Mouse (Mus musculus) hindbrain, postnatal 0 days (tissue): ENCODE data around the gene Arfgap1. TPM values are rescaled to one million over a fixed set of nuclear protein-coding genes. Genes with fewer than 3 reads are reported as not detected.

ENCODE experiments used
- ATAC-seq: fragments of 200-750 bp; cut with Nextera tagmentation; 2 replicates; pipeline ENCODE4 v1.8.0; 2017; ENCODE audit warnings: mild to moderate bottlenecking, moderate TSS enrichment, moderate library complexity
- DNase-seq: peaks from one replicate; pipeline ENCODE4 v3.0.0-alpha.2; 2015; ENCODE audit warnings: low spot score
- H3K27ac ChIP-seq: fragments of 300-500 bp; sonication (generic); 2 replicates; pipeline ENCODE4 v1.5.1; 2014; ENCODE audit warnings: mild to moderate bottlenecking
- H3K27me3 ChIP-seq: fragments of 300-500 bp; sonication (generic); 2 replicates; pipeline ENCODE4 v1.6.1; 2014; ENCODE audit warnings: low read length, mixed read lengths; ENCODE audit not compliant: insufficient read depth
- H3K36me3 ChIP-seq: fragments of 300-500 bp; sonication (generic); 2 replicates; pipeline ENCODE4 v1.6.1; 2014; ENCODE audit warnings: low read length, mixed read lengths; ENCODE audit not compliant: insufficient read depth
- H3K4me1 ChIP-seq: fragments of 300-500 bp; sonication (generic); 2 replicates; pipeline ENCODE4 v1.6.1; 2014; ENCODE audit warnings: antibody characterized with exemption, low read length, mixed read lengths; ENCODE audit not compliant: insufficient read depth
- H3K4me2 ChIP-seq: fragments of 300-500 bp; sonication (generic); 2 replicates; pipeline ENCODE4 v1.6.1; 2014; ENCODE audit warnings: low read depth, mild to moderate bottlenecking, low read length, moderate library complexity, mixed read lengths
- H3K4me3 ChIP-seq: fragments of 300-500 bp; sonication (generic); 2 replicates; pipeline ENCODE4 v1.5.1; 2014; ENCODE audit warnings: low read length
- H3K9ac ChIP-seq: fragments of 300-500 bp; sonication (generic); replicated peaks from 2 replicates; pipeline ENCODE4 v1.6.1; 2014; ENCODE audit warnings: mild to moderate bottlenecking, low read length, moderate library complexity, mixed read lengths
- H3K9me3 ChIP-seq: fragments of 300-500 bp; sonication (generic); 2 replicates; pipeline ENCODE4 v1.6.1; 2016; ENCODE audit warnings: low read length, mixed read lengths
- CTCF ChIP-seq: IDR thresholded peaks from 2 replicates; pipeline ENCODE4 v1.5.1; 2016; ENCODE audit warnings: antibody characterized with exemption, control low read depth, low read depth
- WGBS: fragments of 180-500 bp; shearing (Covaris S2); extraction: QIAGEN DNeasy Blood & Tissue Kit; methylation state at CpG from one replicate; pipeline ENCODE4 v1.1.7; 2014; 5-methylcytosine and 5-hydroxymethylcytosine counted together
- polyA plus RNA-seq: library from polyadenylated mRNA; unstranded; fragments of >200 nt; fragmentation: Nextera tagmentation; extraction: Ambion mirVana; gene quantifications from 2 replicates; pipeline ENCODE4 v1.2.1, GENCODE M21; 2015
- total RNA-seq: library from RNA; depleted of rRNA; stranded (reverse); fragments of >200 nt; gene quantifications from 2 replicates; pipeline ENCODE4 v1.2.3, GENCODE M21; 2014; rRNA removed

The Arfgap1 gene
- total RNA-seq (94.8 and 112 TPM in 2 replicates), polyA plus RNA-seq (107 and 110 TPM in 2 replicates)

DNA sequence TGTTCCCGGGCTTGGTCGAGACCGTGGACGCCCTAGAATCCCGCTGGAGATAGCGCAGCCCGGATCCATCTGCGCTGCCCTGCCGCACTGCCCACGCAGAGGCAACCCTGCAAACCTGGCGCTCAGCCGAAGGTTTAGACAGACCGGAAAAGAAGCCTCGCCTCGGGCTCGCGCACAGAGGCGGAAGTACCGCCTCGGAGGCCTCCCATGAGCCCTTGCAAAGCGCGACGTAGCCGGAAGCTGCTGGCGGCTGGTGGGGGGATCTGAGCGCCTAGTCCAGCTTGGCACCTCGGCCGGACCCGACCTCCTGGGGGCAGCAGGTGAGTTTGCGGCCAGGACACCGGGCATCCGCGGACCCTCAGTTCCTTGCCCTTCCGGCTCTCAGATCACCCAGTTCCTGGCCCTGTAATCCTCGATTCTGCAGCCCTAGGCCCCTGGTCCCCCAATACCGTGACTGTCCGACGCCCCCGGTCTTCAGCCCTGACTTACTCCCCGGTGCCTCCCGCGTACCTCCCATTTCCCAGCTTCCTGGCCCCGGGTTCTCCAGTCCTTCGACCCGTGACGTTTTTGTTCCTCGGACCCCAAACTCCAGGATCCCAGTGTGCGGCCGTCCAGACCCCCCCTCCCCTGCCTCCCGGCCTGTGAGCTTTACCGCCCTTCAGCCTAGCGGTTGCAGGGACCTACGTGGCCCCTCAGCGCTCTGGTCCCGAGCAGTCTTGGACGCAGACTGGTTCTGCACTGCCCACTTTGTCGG, at the start of gene Arfgap1:
Gene Arfgap1, plus strand, starts transcription at position 216 of the 754 bp plus-strand sequence.
- H3K36me3 ChIP-seq: peaks cover 25% of the 10 kb centered on the region
- peak; percentile 9; the same call in 1 of the 2 replicates for TF ChIP-seq CTCF
- no peaks in the 10 kb centered on the region for H3K27me3 ChIP-seq
- H3K27ac ChIP-seq: peak within 1 kb of the TSS; percentile 93
- H3K4me2 ChIP-seq: peak within 1 kb of the TSS; percentile 96
- no peaks in the 10 kb centered on the region for H3K9me3 ChIP-seq
- under 1% methylated on average over 57 of the region's 57 CpGs for WGBS
- DNase-seq: peak; percentile 97
- peaks cover 7% of the 10 kb centered on the region; the same call in 1 of the 2 replicates for H3K4me1 ChIP-seq
- H3K4me3 ChIP-seq: peak within 1 kb of the TSS; percentile 86
- peak; percentile 92 for ATAC-seq
- peak within 1 kb of the TSS; percentile 95 for H3K9ac ChIP-seq

DNA sequence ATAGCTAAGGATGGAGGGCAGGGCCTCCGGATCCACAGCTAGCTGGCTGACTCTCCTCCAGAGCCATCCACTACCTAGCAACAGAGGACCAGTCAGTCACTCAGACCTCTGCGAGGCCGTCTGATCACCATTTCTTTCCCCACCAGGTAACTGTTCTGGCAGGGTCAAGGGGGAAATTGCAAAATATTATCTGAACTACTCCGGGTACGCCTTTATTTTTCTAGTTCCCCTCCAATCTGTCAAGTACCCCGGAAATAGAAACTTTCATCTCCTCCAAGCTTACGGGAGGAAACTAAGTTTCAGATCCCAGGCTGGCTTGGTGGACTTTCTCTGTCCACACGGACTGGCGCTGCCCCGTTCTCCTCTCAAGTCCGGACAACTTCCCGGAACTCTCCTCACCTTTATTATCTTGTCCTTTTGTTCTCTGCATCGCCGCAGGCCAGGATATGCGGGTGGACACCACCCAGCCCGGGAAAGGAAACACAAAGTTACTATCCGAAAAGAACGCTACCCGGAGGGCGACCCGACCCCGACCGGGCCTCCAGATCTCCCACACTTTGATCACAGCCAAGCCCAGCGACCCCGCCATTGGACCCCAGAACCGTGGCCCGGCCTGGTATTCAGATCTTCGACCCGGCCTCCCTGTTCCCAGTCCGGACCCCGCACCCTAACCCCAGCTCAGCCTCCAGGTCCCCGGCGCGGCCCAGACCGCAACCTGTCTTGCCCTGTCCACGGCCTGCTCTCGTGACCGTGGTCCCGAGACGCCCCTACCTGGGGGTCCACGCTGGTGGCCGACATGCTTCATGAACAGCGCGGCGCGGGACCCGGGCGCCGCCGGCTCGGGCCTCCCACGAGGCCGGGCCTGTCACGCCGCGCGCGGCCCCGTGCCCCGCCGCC, 46.9 kb upstream of the Arfgap1 start:
- Histone ChIP-seq H3K9ac (peak overlapping the region; percentile 98), H3K4me3 (peak overlapping the region; percentile 100), H3K36me3 (peaks cover 6% of the 10 kb centered on the region), H3K9me3 (no peaks in the 10 kb centered on the region), H3K27ac (peak overlapping the region; percentile 81), H3K4me1 (peaks cover 3% of the 10 kb centered on the region; the same call in 1 of the 2 replicates), H3K4me2 (peak overlapping the region; percentile 93), H3K27me3 (no peaks in the 10 kb centered on the region)
- WGBS: under 1% methylated on average over 61 of the region's 61 CpGs
- no peak for DNase-seq
- no peak for TF ChIP-seq CTCF
- ATAC-seq: peak; percentile 70; the same call in 1 of the 2 replicates

DNA sequence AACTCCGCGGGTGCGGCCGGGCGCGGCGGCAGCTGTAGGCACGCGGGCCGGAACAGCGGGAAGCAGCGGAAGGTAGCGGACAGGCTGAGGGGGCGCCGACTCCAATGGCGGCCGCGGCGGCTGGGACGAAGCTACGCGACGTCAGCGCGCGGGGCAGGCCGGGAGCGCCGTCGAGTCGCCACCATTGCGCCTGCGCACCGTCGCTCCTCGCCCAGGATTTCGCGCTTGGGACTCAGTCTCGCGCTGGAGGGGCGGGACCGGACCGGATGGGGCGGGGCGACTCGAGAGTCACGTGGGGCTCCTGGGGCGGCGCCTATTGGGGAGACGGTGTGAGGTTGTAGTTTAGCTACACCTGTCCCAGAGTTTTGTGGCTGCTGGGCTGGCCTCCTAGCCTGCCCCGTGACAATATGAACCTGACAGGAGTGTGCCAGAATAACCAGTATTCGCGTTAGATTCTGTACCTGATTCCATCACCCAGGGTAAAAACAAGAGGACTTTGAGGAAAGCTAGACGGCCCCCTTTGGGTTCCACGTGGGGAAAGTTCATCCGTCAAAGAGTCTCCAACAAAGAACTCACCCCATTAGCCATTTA, 46.1 kb upstream of the Arfgap1 start, which contains the start of gene Ythdf1:
Gene Ythdf1, minus strand, starts transcription at position 140 of the 591 bp plus-strand sequence.
- Histone ChIP-seq H3K9me3 (no peaks in the 10 kb centered on the region), H3K4me2 (peak within 1 kb of the TSS; percentile 93), H3K4me3 (peak within 1 kb of the TSS; percentile 100), H3K36me3 (peaks cover 6% of the 10 kb centered on the region), H3K27me3 (no peaks in the 10 kb centered on the region), H3K9ac (peak within 1 kb of the TSS; percentile 98), H3K27ac (peak within 1 kb of the TSS; percentile 81), H3K4me1 (peaks cover 3% of the 10 kb centered on the region; the same call in 1 of the 2 replicates)
- no peak for TF ChIP-seq CTCF
- WGBS: under 1% methylated on average over 55 of the region's 56 CpGs
- ATAC-seq: peak; percentile 97
- peak; percentile 99 for DNase-seq

DNA sequence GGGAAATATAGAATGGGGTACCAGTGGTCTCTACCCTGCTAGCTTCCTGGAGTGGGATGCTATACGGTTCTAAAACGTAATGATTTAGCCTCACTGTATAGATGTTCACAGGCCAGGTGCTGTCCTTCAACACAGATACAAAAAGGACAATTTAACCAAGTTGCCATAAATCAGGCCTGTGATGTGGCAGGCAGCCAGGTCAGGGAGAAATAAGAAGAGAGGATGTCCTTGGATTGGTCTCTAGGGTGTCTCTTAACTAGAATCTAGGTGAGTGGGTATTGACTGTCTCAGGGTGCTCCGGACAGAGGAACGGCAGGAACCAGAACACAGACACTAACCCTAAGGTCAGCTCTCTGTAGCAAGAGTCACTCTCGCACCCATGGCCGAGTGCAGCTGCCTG, 44.3 kb upstream of the Arfgap1 start:
- Histone ChIP-seq H3K4me1 (peaks cover 3% of the 10 kb centered on the region; the same call in 1 of the 2 replicates), H3K9ac (no peak overlapping the region), H3K27me3 (no peaks in the 10 kb centered on the region), H3K4me3 (no peak overlapping the region), H3K4me2 (no peak overlapping the region), H3K27ac (no peak overlapping the region), H3K9me3 (no peaks in the 10 kb centered on the region), H3K36me3 (peaks cover 4% of the 10 kb centered on the region; the same call in 1 of the 2 replicates)
- ATAC-seq (no peak), DNase-seq (no peak)
- no peak for TF ChIP-seq CTCF
- WGBS: 90% methylated on average over 6 of the region's 6 CpGs

DNA sequence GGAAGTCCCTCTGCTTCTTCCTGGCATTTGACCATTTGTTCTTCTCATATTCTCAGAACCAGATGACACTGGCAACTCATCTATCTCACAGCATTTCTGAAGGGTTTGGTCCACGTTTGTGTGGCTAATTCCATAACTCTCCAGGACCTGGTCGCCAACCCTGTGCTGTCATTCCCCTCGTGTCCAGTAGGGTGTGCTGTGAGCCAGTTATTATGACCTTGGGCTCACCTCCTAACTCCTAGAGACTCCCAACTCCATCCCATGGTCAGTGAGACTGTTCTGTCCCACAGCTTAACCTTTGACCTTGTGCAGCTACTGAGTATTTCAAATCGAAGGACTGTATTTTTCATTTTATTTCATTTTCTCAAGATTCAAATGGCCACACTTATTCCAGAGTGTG, 41.8 kb upstream of the Arfgap1 start:
- Histone ChIP-seq H3K36me3 (no peaks in the 10 kb centered on the region), H3K9ac (no peak overlapping the region), H3K9me3 (no peaks in the 10 kb centered on the region), H3K27ac (no peak overlapping the region), H3K4me2 (no peak overlapping the region), H3K4me3 (no peak overlapping the region), H3K4me1 (no peaks in the 10 kb centered on the region), H3K27me3 (no peaks in the 10 kb centered on the region)
- ATAC-seq (no peak), DNase-seq (peak; percentile 78)
- peak; percentile 97 for TF ChIP-seq CTCF
- 3% methylated on average over 4 of the region's 4 CpGs for WGBS

DNA sequence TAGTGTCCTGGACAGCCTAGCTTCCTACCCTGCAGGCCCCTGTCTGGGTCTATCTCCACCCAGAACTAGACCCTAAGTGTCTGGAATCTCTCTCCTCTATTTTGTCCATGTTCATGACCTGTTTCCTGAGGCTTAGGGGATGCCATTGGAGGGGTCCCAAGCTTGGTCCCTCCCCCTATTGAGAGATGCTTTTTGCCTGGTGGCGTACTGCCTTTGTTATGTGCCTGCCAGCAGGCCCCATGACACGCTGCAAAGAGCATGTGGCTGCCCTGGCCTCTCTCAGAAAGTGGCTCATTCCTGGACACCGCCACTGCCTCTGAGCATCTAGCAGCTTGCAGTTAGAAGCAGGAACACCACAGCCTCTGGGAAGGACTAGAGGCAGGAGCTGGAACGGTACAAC, 38.3 kb upstream of the Arfgap1 start, which contains the start of gene Birc7:
Gene Birc7, plus strand, starts transcription at position 301 of the 400 bp plus-strand sequence.
- no peak within 1 kb of the TSS for H3K9ac ChIP-seq
- ATAC-seq: no peak

More for the DNA sequence above, 38.3 kb upstream of the Arfgap1 start, which contains the start of gene Birc7:
- H3K27ac ChIP-seq: no peak within 1 kb of the TSS
- H3K36me3 ChIP-seq: 0 out of 2 replicates have a peak, but pooled peaks cover 3% of the 10 kb centered on the region
- H3K4me1 ChIP-seq: no peaks in the 10 kb centered on the region
- no peak within 1 kb of the TSS for H3K4me2 ChIP-seq
- no peak for DNase-seq
- no peaks in the 10 kb centered on the region for H3K9me3 ChIP-seq
- WGBS: 34% methylated on average over 4 of the region's 4 CpGs
- H3K4me3 ChIP-seq: no peak within 1 kb of the TSS
- TF ChIP-seq CTCF: no peak
- no peaks in the 10 kb centered on the region for H3K27me3 ChIP-seq
